Mouse (Mus musculus) right cerebral cortex, adult 2 months (tissue): ENCODE data around the gene Stim1.
"Not testable (repeated sequence)": the region's sequence is repeated elsewhere in the genome, so short reads cannot be mapped to it uniquely, and the experiment has no call there.

ENCODE experiments used
- DNase-seq, 2 experiments: peaks; one replicate each; pipeline ENCODE4 v3.0.0; 2021 to 2022; ENCODE audit warnings: low spot score in 2 of 2

The Stim1 gene

GRCm38 (mm10) chr7:102442432-102442831, 174.8 kb downstream of the Stim1 start:
- DNase-seq = no peak

- no peak for DNase-seq
These were observed 176.7 kb downstream of the Stim1 start for GRCm38 (mm10) chr7:102444301-102444700.

GRCm38 (mm10) chr7:102446438-102446837, 178.8 kb downstream of the Stim1 start:
- no peak for DNase-seq

GRCm38 (mm10) chr7:102458618-102459380, 191.2 kb downstream of the Stim1 start:
- DNase-seq = no peak

GRCm38 (mm10) chr7:102467566-102467965, 200.0 kb downstream of the Stim1 start:
- no peak for DNase-seq

GRCm38 (mm10) chr7:102472675-102473074, 205.1 kb downstream of the Stim1 start:
- no peak for DNase-seq

- no peak for DNase-seq
These were observed 209.0 kb downstream of the Stim1 start for GRCm38 (mm10) chr7:102476601-102477000.

GRCm38 (mm10) chr7:102477377-102477776, 209.8 kb downstream of the Stim1 start:
- DNase-seq = no peak

- DNase-seq = no peak
These were observed 210.8 kb downstream of the Stim1 start for GRCm38 (mm10) chr7:102478425-102478824.

GRCm38 (mm10) chr7:102478926-102479325, 211.3 kb downstream of the Stim1 start:
- DNase-seq = no peak

GRCm38 (mm10) chr7:102479368-102480078, 211.9 kb downstream of the Stim1 start:
- DNase-seq = no peak

GRCm38 (mm10) chr7:102480821-102481220, 213.2 kb downstream of the Stim1 start:
- DNase-seq = no peak

- no peak for DNase-seq
These were observed 214.0 kb downstream of the Stim1 start, which contains the start of gene Olfr543 for GRCm38 (mm10) chr7:102481579-102481978. TSS of gene Olfr543 (minus strand) at chr7:102481679.

- DNase-seq = no peak
These were observed 216.1 kb downstream of the Stim1 start for GRCm38 (mm10) chr7:102483665-102484064.

GRCm38 (mm10) chr7:102484766-102485165, 217.2 kb downstream of the Stim1 start:
- DNase-seq = not testable (repeated sequence)

GRCm38 (mm10) chr7:102486105-102486504, 218.5 kb downstream of the Stim1 start:
- DNase-seq = no peak
